Mouse (Mus musculus): ENCODE measurements at regions not wholly inside any gene's neighbourhood (a gene's known extent, or its start where the extent isn't known, plus 50 kb on each side); places are given as distances from the start of the nearest gene placed in this dataset.

GRCm38 (mm10) chr6:138717698-138718097 is 59.4 kb upstream of the Igbp1b start:
- Histone ChIP-seq H3K36me3 (ENCODE audit: insufficient read depth, low read length) (no peaks in the 10 kb centered on the region), H3K27ac (no peak overlapping the region), H3K4me1 (ENCODE audit: insufficient read depth, low read length) (no peaks in the 10 kb centered on the region), H3K9ac (replicated peaks; ENCODE audit: low read length) (no peak overlapping the region), H3K4me2 (ENCODE audit: low read depth, low read length) (no peak overlapping the region), H3K27me3 (ENCODE audit: insufficient read depth, low read length) (no peaks in the 10 kb centered on the region), H3K9me3 (ENCODE audit: low read length) (no peaks in the 10 kb centered on the region), H3K4me3 (ENCODE audit: low read length) (no peak overlapping the region)
- DNase-seq (ENCODE audit: low spot score) (no peak), ATAC-seq (no peak)
- no peak for TF ChIP-seq CTCF (IDR thresholded peaks at IDR 0.05; ENCODE audit: low read depth)

All from hindbrain, postnatal 0 days (tissue).